Comparison of ENCODE assay signal across 8 mouse cellular contexts in genomic region chr6:49039470-49040180, GRCm38 (mm10). TPM values are rescaled to one million over a fixed set of nuclear protein-coding genes. Genes with fewer than 3 reads are reported as not detected.
DNase-seq lines count a peak whose midpoint lies in the region; ATAC-seq and TF ChIP-seq lines count a peak whose summit lies in the region.

No protein-coding gene starts in this region.

- H3K27me3 ChIP-seq in intestine, postnatal 0 days (replicated peaks; ENCODE audit: control insufficient read depth, insufficient read depth, low read length) = no peaks in the 10 kb centered on the region
- peaks cover 3% of the 10 kb centered on the region; the same call in 1 of the 2 replicates for H3K27me3 ChIP-seq in limb, embryonic 15.5 days
- H3K27me3 ChIP-seq in midbrain, embryonic 15.5 days (replicated peaks) = 0 out of 2 replicates have a peak, but pooled peaks cover 8% of the 10 kb centered on the region
- H3K27me3 ChIP-seq in splenic B cell, adult 2 months (ENCODE audit: control insufficient read depth, insufficient read depth, low read length, poor library complexity, severe bottlenecking) = no peaks in the 10 kb centered on the region

- DNase-seq in urinary bladder, postnatal 25 days (ENCODE audit: low spot score) = peak; percentile 69
- no peak for DNase-seq in urinary bladder, adult 2 months (ENCODE audit: low spot score)
- DNase-seq in gastrocnemius, postnatal 36 days = peak; percentile 26 to 41
- DNase-seq in splenic B cell, adult 2 months (ENCODE audit: low read depth, low spot score) = peak; percentile 74

- WGBS in intestine, postnatal 0 days = 11% methylated on average over 18 of the region's 18 CpGs
- 14% methylated on average over 18 of the region's 18 CpGs for WGBS in limb, embryonic 15.5 days
- 12% methylated on average over 18 of the region's 18 CpGs for WGBS in midbrain, embryonic 15.5 days

- ATAC-seq in intestine, postnatal 0 days = no peak
- no peak for ATAC-seq in limb, embryonic 15.5 days (ENCODE audit: insufficient number of reproducible peaks, low FRiP score, low TSS enrichment, low read depth)
- peak; percentile 54; the same call in 1 of the 2 replicates for ATAC-seq in midbrain, embryonic 15.5 days (replicated peaks)

- 0 out of 2 replicates have a peak overlapping the region, but pooled peaks have one; percentile 14 for H3K4me3 ChIP-seq in cortical plate, adult 2 months (ENCODE audit: insufficient read depth, low read length)
- H3K4me3 ChIP-seq in intestine, postnatal 0 days (ENCODE audit: low read depth, low read length) = peak overlapping the region; percentile 34
- H3K4me3 ChIP-seq in limb, embryonic 15.5 days = peak overlapping the region; percentile 30
- H3K4me3 ChIP-seq in midbrain, embryonic 15.5 days = peak overlapping the region; percentile 20; the same call in 1 of the 2 replicates

- H3K9me3 ChIP-seq in intestine, postnatal 0 days (ENCODE audit: control insufficient read depth) = no peaks in the 10 kb centered on the region
- no peaks in the 10 kb centered on the region for H3K9me3 ChIP-seq in limb, embryonic 15.5 days
- H3K9me3 ChIP-seq in midbrain, embryonic 15.5 days = no peaks in the 10 kb centered on the region

- H3K27ac ChIP-seq in cortical plate, adult 2 months (ENCODE audit: insufficient read depth, low read length) = no peak overlapping the region
- H3K27ac ChIP-seq in intestine, postnatal 0 days (ENCODE audit: low read depth, low read length) = no peak overlapping the region
- H3K27ac ChIP-seq in limb, embryonic 15.5 days = no peak overlapping the region
- H3K27ac ChIP-seq in midbrain, embryonic 15.5 days = no peak overlapping the region

- no peaks in the 10 kb centered on the region for H3K36me3 ChIP-seq in intestine, postnatal 0 days (ENCODE audit: control insufficient read depth, insufficient read depth)
- no peaks in the 10 kb centered on the region for H3K36me3 ChIP-seq in limb, embryonic 15.5 days
- H3K36me3 ChIP-seq in midbrain, embryonic 15.5 days (replicated peaks) = no peaks in the 10 kb centered on the region
- no peaks in the 10 kb centered on the region for H3K36me3 ChIP-seq in splenic B cell, adult 2 months (ENCODE audit: control insufficient read depth, insufficient read depth, low read length, poor library complexity, severe bottlenecking)

- peak overlapping the region; percentile 63 for H3K4me2 ChIP-seq in intestine, postnatal 0 days (replicated peaks; ENCODE audit: low read depth)
- peak overlapping the region; percentile 38 for H3K4me2 ChIP-seq in limb, embryonic 15.5 days
- H3K4me2 ChIP-seq in midbrain, embryonic 15.5 days = peak overlapping the region; percentile 43

- no peaks in the 10 kb centered on the region for H3K4me1 ChIP-seq in cortical plate, adult 2 months (ENCODE audit: control insufficient read depth, insufficient read depth, low read length)
- no peaks in the 10 kb centered on the region for H3K4me1 ChIP-seq in intestine, postnatal 0 days (replicated peaks; ENCODE audit: control insufficient read depth, insufficient read depth, low read length)
- H3K4me1 ChIP-seq in limb, embryonic 15.5 days = peaks cover 16% of the 10 kb centered on the region
- H3K4me1 ChIP-seq in midbrain, embryonic 15.5 days = no peaks in the 10 kb centered on the region; the same call in 1 of the 2 replicates

- peak; percentile 56 for TF ChIP-seq CTCF in cortical plate, adult 2 months (IDR thresholded peaks at IDR 0.05; ENCODE audit: extremely low read depth, insufficient read depth, low read length)
- TF ChIP-seq CTCF in intestine, postnatal 0 days (IDR thresholded peaks at IDR 0.05; ENCODE audit: low read depth) = peak; percentile 78

- intact Hi-C loops in gastrocnemius, postnatal 36 days (cut with DNase I) = loop anchor here (10.0 kb wide), 1 partner anchor 355 kb away; the partner anchor contains the start of gene Stk31

- H3K9ac ChIP-seq in intestine, postnatal 0 days (ENCODE audit: low read depth, low read length) = no peak overlapping the region
- H3K9ac ChIP-seq in limb, embryonic 15.5 days = no peak overlapping the region
- H3K9ac ChIP-seq in midbrain, embryonic 15.5 days = no peak overlapping the region

- no peak for TF ChIP-seq POLR2A in cortical plate, adult 2 months (IDR thresholded peaks at IDR 0.05; ENCODE audit: extremely low read depth, insufficient read depth, low read length)

RNA-seq across cellular contexts. Expression of gene Gpnmb, which starts 3.3 kb away (rescaled TPM):
- polyA plus RNA-seq in urinary bladder, adult 2 months (2012; rRNA removed) = 66.4 and 92.8 TPM in 2 replicates
- 0.92 and 2.2 TPM in 2 replicates for polyA plus RNA-seq in cortical plate, adult 2 months (2012; rRNA removed)
- total RNA-seq in gastrocnemius, postnatal 36 days (2021) = 1 to 10 TPM; 1.0 to 2.2 TPM
- polyA plus RNA-seq in intestine, postnatal 0 days (2015; fragmentation: Nextera tagmentation; extraction: Ambion mirVana) = 1.0 and 1.2 TPM in 2 replicates
- polyA plus RNA-seq in limb, embryonic 15.5 days (2015; fragmentation: Nextera tagmentation; extraction: Ambion mirVana) = 1.6 and 2.1 TPM in 2 replicates
- polyA plus RNA-seq in midbrain, embryonic 15.5 days (2015; fragmentation: Nextera tagmentation; extraction: Ambion mirVana) = 0.36 and 0.74 TPM in 2 replicates

RNA-seq across cellular contexts. Expression of gene Malsu1, which starts 34.0 kb away (rescaled TPM):
- 29.2 and 31.8 TPM in 2 replicates for polyA plus RNA-seq in urinary bladder, adult 2 months (2012; rRNA removed)
- polyA plus RNA-seq in cortical plate, adult 2 months (2012; rRNA removed) = 18.9 and 19.2 TPM in 2 replicates
- total RNA-seq in gastrocnemius, postnatal 36 days (2021) = 10 to 100 TPM; 42.3 to 43.0 TPM
- 86.5 and 86.9 TPM in 2 replicates for polyA plus RNA-seq in intestine, postnatal 0 days (2015; fragmentation: Nextera tagmentation; extraction: Ambion mirVana)
- polyA plus RNA-seq in limb, embryonic 15.5 days (2015; fragmentation: Nextera tagmentation; extraction: Ambion mirVana) = 57.0 and 61.7 TPM in 2 replicates
- polyA plus RNA-seq in midbrain, embryonic 15.5 days (2015; fragmentation: Nextera tagmentation; extraction: Ambion mirVana) = 54.2 and 58.6 TPM in 2 replicates

RNA-seq across cellular contexts. Expression of gene Svs1, which starts 53.0 kb away (rescaled TPM):
- polyA plus RNA-seq in urinary bladder, adult 2 months (2012; rRNA removed) = not detected in 2 replicates
- polyA plus RNA-seq in cortical plate, adult 2 months (2012; rRNA removed) = not detected in 2 replicates
- not detected for total RNA-seq in gastrocnemius, postnatal 36 days (2021)
- polyA plus RNA-seq in intestine, postnatal 0 days (2015; fragmentation: Nextera tagmentation; extraction: Ambion mirVana) = not detected in 2 replicates
- polyA plus RNA-seq in limb, embryonic 15.5 days (2015; fragmentation: Nextera tagmentation; extraction: Ambion mirVana) = not detected in 2 replicates
- polyA plus RNA-seq in midbrain, embryonic 15.5 days (2015; fragmentation: Nextera tagmentation; extraction: Ambion mirVana) = not detected in 2 replicates

Comparison
In these comparisons a context has a peak if more than half of its experiments do, and no peak if none do; other contexts are left out.
1. RNA of gene Gpnmb, which starts 3.3 kb away (polyA plus RNA-seq): 66.4 to 92.8 TPM in urinary bladder, adult 2 months; 1.6 to 2.1 TPM in limb, embryonic 15.5 days, 1.0 to 1.2 TPM in intestine, postnatal 0 days, 0.92 to 2.2 TPM in cortical plate, adult 2 months and 0.36 to 0.74 TPM in midbrain, embryonic 15.5 days; every median in the first group is over 10 times any median in the second.
2. Peak in every context shown above with its lines, with median percentiles within 50 percentile points of each other: H3K4me3 ChIP-seq and H3K4me2 ChIP-seq.